Comparison of ENCODE assay signal across 22 mouse cellular contexts in genomic region chr9:99835624-99836430, GRCm38 (mm10). TPM values are rescaled to one million over a fixed set of nuclear protein-coding genes. Genes with fewer than 3 reads are reported as not detected.
DNase-seq lines count a peak whose midpoint lies in the region; ATAC-seq lines count a peak whose summit lies in the region.
"Had no signal": no experiment of that assay in that cellular context is flagged by ENCODE, and none has a peak within 500 bp of the region (broad histone marks: within the 10 kb centered on the region; RNA-seq: fewer than 3 reads in every experiment).

No protein-coding gene starts in this region.

- H3K4me2 ChIP-seq in midbrain, embryonic 14.5 days (ENCODE audit: low read length): no peak overlapping the region
- H3K4me2 ChIP-seq in midbrain, embryonic 11.5 days: no peak overlapping the region
- H3K4me2 ChIP-seq in forebrain, embryonic 14.5 days (ENCODE audit: low read length): no peak overlapping the region
- H3K4me2 ChIP-seq in neural tube, embryonic 14.5 days (ENCODE audit: low read depth, low read length): no peak overlapping the region
- H3K4me2 ChIP-seq: heart, embryonic 11.5 days; limb, embryonic 15.5 days had no signal

- no peak for ATAC-seq in midbrain, embryonic 14.5 days (ENCODE audit: low FRiP score, low TSS enrichment)
- ATAC-seq in midbrain, embryonic 11.5 days (ENCODE audit: low FRiP score): no peak
- ATAC-seq in forebrain, embryonic 14.5 days: peak; percentile 92
- ATAC-seq in neural tube, embryonic 14.5 days (ENCODE audit: low read depth): peak; percentile 79
- ATAC-seq: intestine, postnatal 0 days had no signal

- no peaks in the 10 kb centered on the region for H3K9me3 ChIP-seq in midbrain, embryonic 14.5 days (ENCODE audit: control insufficient read depth, low read length)
- H3K9me3 ChIP-seq in midbrain, embryonic 11.5 days (ENCODE audit: control insufficient read depth, low read length): no peaks in the 10 kb centered on the region
- no peaks in the 10 kb centered on the region for H3K9me3 ChIP-seq in forebrain, embryonic 14.5 days (replicated peaks; ENCODE audit: control insufficient read depth, low read length)
- no peaks in the 10 kb centered on the region for H3K9me3 ChIP-seq in neural tube, embryonic 14.5 days (ENCODE audit: control insufficient read depth, low read length)
- H3K9me3 ChIP-seq: embryonic facial prominence, embryonic 10.5 days; limb, embryonic 15.5 days had no signal

- no peak overlapping the region for H3K27ac ChIP-seq in midbrain, embryonic 14.5 days (replicated peaks; ENCODE audit: low read depth, low read length)
- no peak overlapping the region for H3K27ac ChIP-seq in midbrain, embryonic 11.5 days (ENCODE audit: low read depth, low read length)
- H3K27ac ChIP-seq in forebrain, embryonic 14.5 days (ENCODE audit: low read depth, low read length): no peak overlapping the region
- no peak overlapping the region for H3K27ac ChIP-seq in neural tube, embryonic 14.5 days (ENCODE audit: low read depth, low read length)
- H3K27ac ChIP-seq: embryonic facial prominence, embryonic 10.5 days; kidney, postnatal 0 days; limb, embryonic 15.5 days had no signal

- WGBS in midbrain, embryonic 14.5 days: 47% methylated on average over 11 of the region's 11 CpGs
- WGBS in midbrain, embryonic 11.5 days: 52% methylated on average over 11 of the region's 11 CpGs
- 27% methylated on average over 11 of the region's 11 CpGs for WGBS in forebrain, embryonic 14.5 days
- WGBS in neural tube, embryonic 14.5 days: 25% methylated on average over 11 of the region's 11 CpGs

- H3K4me1 ChIP-seq in midbrain, embryonic 14.5 days (ENCODE audit: control insufficient read depth, insufficient read depth, low read length): no peaks in the 10 kb centered on the region
- H3K4me1 ChIP-seq in midbrain, embryonic 11.5 days (ENCODE audit: control insufficient read depth, insufficient read depth, low read length): no peaks in the 10 kb centered on the region
- peaks cover 12% of the 10 kb centered on the region for H3K4me1 ChIP-seq in forebrain, embryonic 14.5 days (ENCODE audit: control insufficient read depth, insufficient read depth, low read length)
- H3K4me1 ChIP-seq in neural tube, embryonic 14.5 days (ENCODE audit: control insufficient read depth, insufficient read depth, low read length): no peaks in the 10 kb centered on the region
- H3K4me1 ChIP-seq: embryonic facial prominence, embryonic 10.5 days had no signal

- no peaks in the 10 kb centered on the region for H3K36me3 ChIP-seq in midbrain, embryonic 14.5 days (ENCODE audit: control insufficient read depth, insufficient read depth, low read length)
- no peaks in the 10 kb centered on the region for H3K36me3 ChIP-seq in midbrain, embryonic 11.5 days (ENCODE audit: control insufficient read depth, insufficient read depth, low read length)
- no peaks in the 10 kb centered on the region for H3K36me3 ChIP-seq in forebrain, embryonic 14.5 days (ENCODE audit: control insufficient read depth, insufficient read depth, low read length)
- H3K36me3 ChIP-seq in neural tube, embryonic 14.5 days (ENCODE audit: control insufficient read depth, insufficient read depth, low read length): no peaks in the 10 kb centered on the region
- H3K36me3 ChIP-seq: embryonic facial prominence, embryonic 10.5 days; limb, embryonic 15.5 days had no signal

- H3K9ac ChIP-seq in midbrain, embryonic 14.5 days (replicated peaks; ENCODE audit: low read length): no peak overlapping the region
- no peak overlapping the region for H3K9ac ChIP-seq in midbrain, embryonic 11.5 days (ENCODE audit: low read length)
- no peak overlapping the region for H3K9ac ChIP-seq in forebrain, embryonic 14.5 days (ENCODE audit: low read length)
- no peak overlapping the region for H3K9ac ChIP-seq in neural tube, embryonic 14.5 days (replicated peaks; ENCODE audit: low read depth, low read length)
- H3K9ac ChIP-seq: limb, embryonic 15.5 days had no signal

- peak; percentile 39 for DNase-seq in heart, adult 11 months
- no peak for DNase-seq in heart, postnatal 4 days
- DNase-seq in midbrain, embryonic 14.5 days: peak; percentile 53
- DNase-seq in midbrain, embryonic 11.5 days (ENCODE audit: low spot score, missing footprints): no peak
- DNase-seq in forebrain, embryonic 14.5 days (ENCODE audit: low spot score): peak; percentile 81
- no peak for DNase-seq in thymus, postnatal 0 days (ENCODE audit: low spot score)
- DNase-seq in kidney, adult 11 months: no peak
- DNase-seq: adrenal gland, adult 8-10 months; cerebellum, adult 18-20 months; gastrocnemius, postnatal 14 days; heart, postnatal 36 days; lung, postnatal 10 days had no signal

- no peaks in the 10 kb centered on the region for H3K27me3 ChIP-seq in midbrain, embryonic 14.5 days (ENCODE audit: control insufficient read depth, insufficient read depth, low read length)
- H3K27me3 ChIP-seq in midbrain, embryonic 11.5 days (ENCODE audit: control insufficient read depth, insufficient read depth, low read length): no peaks in the 10 kb centered on the region
- H3K27me3 ChIP-seq in forebrain, embryonic 14.5 days (replicated peaks; ENCODE audit: control insufficient read depth, insufficient read depth, low read length): no peaks in the 10 kb centered on the region
- no peaks in the 10 kb centered on the region; the same call in 1 of the 2 replicates for H3K27me3 ChIP-seq in neural tube, embryonic 14.5 days (ENCODE audit: control insufficient read depth, insufficient read depth, low read length)
- H3K27me3 ChIP-seq: limb, embryonic 15.5 days had no signal

- H3K4me3 ChIP-seq in midbrain, embryonic 14.5 days (replicated peaks; ENCODE audit: low read depth, low read length): no peak overlapping the region
- H3K4me3 ChIP-seq in midbrain, embryonic 11.5 days (ENCODE audit: low read depth, low read length): no peak overlapping the region
- no peak overlapping the region for H3K4me3 ChIP-seq in forebrain, embryonic 14.5 days (ENCODE audit: low read depth, low read length)
- no peak overlapping the region for H3K4me3 ChIP-seq in neural tube, embryonic 14.5 days (ENCODE audit: low read depth, low read length)
- H3K4me3 ChIP-seq: embryonic facial prominence, embryonic 10.5 days; limb, embryonic 15.5 days had no signal

RNA-seq across cellular contexts. Expression of gene Sox14, which starts 40.1 kb away (rescaled TPM):
- not detected for total RNA-seq in heart, postnatal 4 days (2021)
- 94.9 TPM in 2 replicates for polyA plus RNA-seq in midbrain, embryonic 14.5 days (2014; fragmentation: Nextera tagmentation; extraction: Ambion mirVana)
- 12.4 and 14.0 TPM in 2 replicates for polyA plus RNA-seq in midbrain, embryonic 11.5 days (2014; fragmentation: Nextera tagmentation; extraction: Ambion mirVana)
- 2.8 and 3.6 TPM in 2 replicates for polyA plus RNA-seq in forebrain, embryonic 14.5 days (2014; fragmentation: Nextera tagmentation; extraction: Ambion mirVana)
- 7.9 and 9.5 TPM in 2 replicates for polyA plus RNA-seq in neural tube, embryonic 14.5 days (2014; fragmentation: Nextera tagmentation; extraction: Ambion mirVana)
- polyA plus RNA-seq in thymus, postnatal 0 days (2015; fragmentation: Nextera tagmentation; extraction: Ambion mirVana): not detected in 2 replicates
- total RNA-seq: adrenal gland, adult 8-10 months; CH12.LX; gastrocnemius, postnatal 14 days; heart, postnatal 36 days; layer of hippocampus, adult 18-20 months; megakaryocyte-erythroid progenitor cell, adult 5-6 weeks had no signal
- polyA plus RNA-seq: heart, embryonic 11.5 days; intestine, postnatal 0 days; kidney, postnatal 0 days; limb, embryonic 15.5 days; liver, embryonic 16.5 days had no signal

Comparison
In these comparisons a context has a peak if more than half of its experiments do, and no peak if none do; other contexts are left out.
1. DNase-seq: peak in heart, adult 11 months (single experiment), midbrain, embryonic 14.5 days (single experiment) and forebrain, embryonic 14.5 days (single experiment); none in heart, postnatal 4 days (single experiment), midbrain, embryonic 11.5 days (single experiment), thymus, postnatal 0 days (single experiment) and kidney, adult 11 months (single experiment).
2. ATAC-seq: peak in forebrain, embryonic 14.5 days (single experiment) and neural tube, embryonic 14.5 days (single experiment); none in midbrain, embryonic 14.5 days (single experiment) and midbrain, embryonic 11.5 days (single experiment).